Mouse (Mus musculus): ENCODE data around the gene Arl6ip4.

DNA sequence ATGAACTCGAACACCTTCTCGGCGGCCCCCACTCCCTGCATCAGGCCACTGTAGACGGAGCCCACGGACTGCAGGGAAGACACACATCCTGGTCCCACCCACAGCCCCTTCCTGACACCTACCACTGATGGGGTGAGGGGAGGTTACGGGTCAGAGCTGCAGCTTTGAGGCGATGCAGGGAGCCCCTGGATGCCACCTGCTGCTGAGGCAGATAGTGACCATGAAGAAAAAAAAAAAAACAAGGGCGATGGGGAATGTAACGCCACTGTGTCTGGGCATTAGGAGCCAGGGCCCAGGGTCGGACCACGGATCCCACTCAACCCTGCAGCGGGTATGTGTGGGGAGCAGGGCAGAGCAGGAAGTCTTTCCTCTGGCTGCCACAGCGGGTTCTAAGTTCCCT, 38.6 kb upstream of the Arl6ip4 start:
- no peak for TF ChIP-seq CTCF (IDR thresholded peaks at IDR 0.05 in 2 of 3, conservative IDR thresholded peaks at IDR 0.05 in 1 of 3; ENCODE audit: control insufficient read depth in 1 of 3, insufficient read depth in 1 of 3, low read depth in 2 of 3, low read length in 3 of 3, poor library complexity in 1 of 3, severe bottlenecking in 1 of 3)
- TF ChIP-seq KAT2A (conservative IDR thresholded peaks at IDR 0.05; ENCODE audit: low read depth, low read length), result no peak
- no peak for TF ChIP-seq EP300 (IDR thresholded peaks at IDR 0.05; ENCODE audit: low read depth in 1 of 2, low read length in 2 of 2)
- TF ChIP-seq MAX (IDR thresholded peaks at IDR 0.05; ENCODE audit: low read length), result no peak
- no peak for TF ChIP-seq POLR2AphosphoS5 (IDR thresholded peaks at IDR 0.05; ENCODE audit: borderline replicate concordance, low read depth, low read length)

All from MEL (cell line).